Mouse (Mus musculus): ENCODE measurements at regions not wholly inside any gene's neighbourhood (a gene's known extent, or its start where the extent isn't known, plus 50 kb on each side); places are given as distances from the start of the nearest gene placed in this dataset.

GRCm38 (mm10) chr7:62924585-62925331, 101.3 kb upstream of the A26c2 start:
- Histone ChIP-seq H3K27ac (replicated peaks) (no peak overlapping the region), H3K4me2 (replicated peaks; ENCODE audit: low read depth) (no peak overlapping the region), H3K9ac (ENCODE audit: low read length) (no peak overlapping the region), H3K9me3 (ENCODE audit: control insufficient read depth, low read length) (no peaks in the 10 kb centered on the region), H3K4me3 (ENCODE audit: low read depth, low read length) (no peak overlapping the region), H3K4me1 (replicated peaks; ENCODE audit: control insufficient read depth, insufficient read depth) (no peaks in the 10 kb centered on the region), H3K36me3 (ENCODE audit: control insufficient read depth, insufficient read depth, low read length) (no peaks in the 10 kb centered on the region), H3K27me3 (ENCODE audit: control insufficient read depth, insufficient read depth, low read length) (no peaks in the 10 kb centered on the region)
- DNase-seq (ENCODE audit: low spot score): no peak
- TF ChIP-seq CTCF (IDR thresholded peaks at IDR 0.05; ENCODE audit: low read depth) (peak; percentile 80), EP300 (optimal IDR thresholded peaks at IDR 0.05) (no peak)
- WGBS: 57% methylated on average over 6 of the region's 6 CpGs
- ATAC-seq (ENCODE audit: low FRiP score, low TSS enrichment): no peak

- 0% methylated on average over 1 of the region's 1 CpGs for WGBS
- DNase-seq (ENCODE audit: low spot score) (peak; percentile 18), ATAC-seq (ENCODE audit: low FRiP score, low TSS enrichment) (no peak)
- Histone ChIP-seq H3K27ac (replicated peaks) (no peak overlapping the region), H3K9me3 (ENCODE audit: control insufficient read depth, low read length) (no peaks in the 10 kb centered on the region), H3K4me2 (replicated peaks; ENCODE audit: low read depth) (no peak overlapping the region), H3K9ac (ENCODE audit: low read length) (no peak overlapping the region), H3K27me3 (ENCODE audit: control insufficient read depth, insufficient read depth, low read length) (no peaks in the 10 kb centered on the region), H3K36me3 (ENCODE audit: control insufficient read depth, insufficient read depth, low read length) (no peaks in the 10 kb centered on the region), H3K4me3 (ENCODE audit: low read depth, low read length) (no peak overlapping the region), H3K4me1 (replicated peaks; ENCODE audit: control insufficient read depth, insufficient read depth) (no peaks in the 10 kb centered on the region)
- TF ChIP-seq CTCF (IDR thresholded peaks at IDR 0.05; ENCODE audit: low read depth) (peak; percentile 55), EP300 (optimal IDR thresholded peaks at IDR 0.05) (no peak)
Observed at GRCm38 (mm10) chr7:62922246-62922645, 98.8 kb upstream of the A26c2 start.

GRCm38 (mm10) chr7:62894337-62894736, 70.9 kb upstream of the A26c2 start:
- no peaks in the 10 kb centered on the region for H3K4me1 ChIP-seq (replicated peaks; ENCODE audit: control insufficient read depth, insufficient read depth)
- TF ChIP-seq EP300 (optimal IDR thresholded peaks at IDR 0.05) (no peak), CTCF (IDR thresholded peaks at IDR 0.05; ENCODE audit: low read depth) (no peak)
- no peak for DNase-seq (ENCODE audit: low spot score)
- no peak for ATAC-seq (ENCODE audit: low FRiP score, low TSS enrichment)
- H3K9me3 ChIP-seq (ENCODE audit: control insufficient read depth, low read length): no peaks in the 10 kb centered on the region
- no peaks in the 10 kb centered on the region for H3K36me3 ChIP-seq (ENCODE audit: control insufficient read depth, insufficient read depth, low read length)
- H3K9ac ChIP-seq (ENCODE audit: low read length): no peak overlapping the region
- H3K4me3 ChIP-seq (ENCODE audit: low read depth, low read length): no peak overlapping the region
- no peaks in the 10 kb centered on the region for H3K27me3 ChIP-seq (ENCODE audit: control insufficient read depth, insufficient read depth, low read length)
- no peak overlapping the region for H3K4me2 ChIP-seq (replicated peaks; ENCODE audit: low read depth)
- no peak overlapping the region for H3K27ac ChIP-seq (replicated peaks)
- 71% methylated on average over 4 of the region's 4 CpGs for WGBS

GRCm38 (mm10) chr7:62877033-62877432, 53.6 kb upstream of the A26c2 start:
- no peak overlapping the region for H3K4me2 ChIP-seq (replicated peaks; ENCODE audit: low read depth)
- no peak for DNase-seq (ENCODE audit: low spot score)

More at GRCm38 (mm10) chr7:62877033-62877432, 53.6 kb upstream of the A26c2 start:
- no peak for ATAC-seq (ENCODE audit: low FRiP score, low TSS enrichment)
- Histone ChIP-seq H3K27me3 (ENCODE audit: control insufficient read depth, insufficient read depth, low read length) (no peaks in the 10 kb centered on the region), H3K9me3 (ENCODE audit: control insufficient read depth, low read length) (no peaks in the 10 kb centered on the region), H3K4me1 (replicated peaks; ENCODE audit: control insufficient read depth, insufficient read depth) (no peaks in the 10 kb centered on the region), H3K4me3 (ENCODE audit: low read depth, low read length) (no peak overlapping the region), H3K36me3 (ENCODE audit: control insufficient read depth, insufficient read depth, low read length) (no peaks in the 10 kb centered on the region), H3K27ac (replicated peaks) (no peak overlapping the region), H3K9ac (ENCODE audit: low read length) (no peak overlapping the region)
- no peak for TF ChIP-seq EP300 (optimal IDR thresholded peaks at IDR 0.05)
- peak; percentile 68 for TF ChIP-seq CTCF (IDR thresholded peaks at IDR 0.05; ENCODE audit: low read depth)
- WGBS: 21% methylated on average over 1 of the region's 1 CpGs

Data from stomach, postnatal 0 days (tissue).